Mouse (Mus musculus): ENCODE measurements around the gene Cln6. TPM values are rescaled to one million over a fixed set of nuclear protein-coding genes. Genes with fewer than 3 reads are reported as not detected.
"Not testable (repeated sequence)": the region's sequence is repeated elsewhere in the genome, so short reads cannot be mapped to it uniquely, and the experiment has no call there.

Cln6 gene
- polyA plus RNA-seq, 1 experiment from 2014 or later: 6.9 TPM

GRCm38 (mm10) chr9:62858266-62859019 lies 19.9 kb downstream of the Cln6 start:
- Histone ChIP-seq H3K36me3 (ENCODE audit: poor library complexity, severe bottlenecking) (no peaks in the 10 kb centered on the region), H3K4me1 (peaks cover 11% of the 10 kb centered on the region), H3K27ac (no peak overlapping the region), H3K9me3 (replicated peaks) (no peaks in the 10 kb centered on the region), H3K27me3 (peaks cover 12% of the 10 kb centered on the region; the same call in 1 of the 2 replicates), H3K4me3 (no peak overlapping the region), H3K4me2 (no peak overlapping the region), H3K9ac (no peak overlapping the region)
- ATAC-seq: no peak
- WGBS: 58% methylated on average over 8 of the region's 8 CpGs

GRCm38 (mm10) chr9:62860102-62860501 lies 21.5 kb downstream of the Cln6 start:
- not testable (repeated sequence) for H3K4me2 ChIP-seq; H3K4me3 ChIP-seq; ATAC-seq; H3K9ac ChIP-seq; H3K36me3 ChIP-seq (ENCODE audit: poor library complexity, severe bottlenecking); H3K9me3 ChIP-seq (replicated peaks); H3K27ac ChIP-seq
- WGBS: 65% methylated on average over 7 of the region's 7 CpGs
- peaks cover 11% of the 10 kb centered on the region for H3K4me1 ChIP-seq
- H3K27me3 ChIP-seq: peaks cover 12% of the 10 kb centered on the region; the same call in 1 of the 2 replicates

- Histone ChIP-seq H3K4me2 (no peak overlapping the region), H3K9ac (no peak overlapping the region), H3K4me1 (peaks cover 11% of the 10 kb centered on the region), H3K36me3 (ENCODE audit: poor library complexity, severe bottlenecking) (no peaks in the 10 kb centered on the region), H3K27me3 (peaks cover 12% of the 10 kb centered on the region; the same call in 1 of the 2 replicates), H3K9me3 (replicated peaks) (no peaks in the 10 kb centered on the region), H3K4me3 (no peak overlapping the region), H3K27ac (no peak overlapping the region)
- WGBS: 53% methylated on average over 4 of the region's 4 CpGs
- no peak for ATAC-seq
Measured at GRCm38 (mm10) chr9:62860866-62861265, 22.3 kb downstream of the Cln6 start.

GRCm38 (mm10) chr9:62869236-62869635 lies 30.7 kb downstream of the Cln6 start:
- WGBS: 90% methylated on average over 4 of the region's 4 CpGs
- not testable (repeated sequence) for H3K27ac ChIP-seq; H3K36me3 ChIP-seq (ENCODE audit: poor library complexity, severe bottlenecking); H3K9ac ChIP-seq; H3K4me3 ChIP-seq; H3K27me3 ChIP-seq; ATAC-seq; H3K4me1 ChIP-seq; H3K4me2 ChIP-seq; H3K9me3 ChIP-seq (replicated peaks)

GRCm38 (mm10) chr9:62870728-62871127 lies 32.1 kb downstream of the Cln6 start:
- Histone ChIP-seq H3K4me3 (no peak overlapping the region), H3K27ac (no peak overlapping the region), H3K4me1 (no peaks in the 10 kb centered on the region), H3K4me2 (no peak overlapping the region), H3K9ac (no peak overlapping the region), H3K36me3 (ENCODE audit: poor library complexity, severe bottlenecking) (no peaks in the 10 kb centered on the region), H3K27me3 (no peaks in the 10 kb centered on the region), H3K9me3 (replicated peaks) (no peaks in the 10 kb centered on the region)
- ATAC-seq: no peak

- Histone ChIP-seq H3K9ac (no peak overlapping the region), H3K4me2 (no peak overlapping the region), H3K27me3 (no peaks in the 10 kb centered on the region), H3K36me3 (ENCODE audit: poor library complexity, severe bottlenecking) (peaks cover 21% of the 10 kb centered on the region), H3K27ac (no peak overlapping the region), H3K9me3 (replicated peaks) (no peaks in the 10 kb centered on the region), H3K4me1 (no peaks in the 10 kb centered on the region), H3K4me3 (no peak overlapping the region)
- no peak for ATAC-seq
- WGBS: 93% methylated on average over 7 of the region's 7 CpGs
Measured at GRCm38 (mm10) chr9:62876966-62877616, 38.5 kb downstream of the Cln6 start.

GRCm38 (mm10) chr9:62877825-62878224 lies 39.2 kb downstream of the Cln6 start:
- Histone ChIP-seq H3K9me3 (replicated peaks) (no peaks in the 10 kb centered on the region), H3K4me2 (no peak overlapping the region), H3K27me3 (no peaks in the 10 kb centered on the region), H3K4me3 (no peak overlapping the region), H3K36me3 (ENCODE audit: poor library complexity, severe bottlenecking) (peaks cover 27% of the 10 kb centered on the region), H3K9ac (no peak overlapping the region), H3K27ac (no peak overlapping the region), H3K4me1 (no peaks in the 10 kb centered on the region)
- ATAC-seq: no peak
- WGBS: 85% methylated on average over 2 of the region's 2 CpGs

- Histone ChIP-seq H3K36me3 (ENCODE audit: poor library complexity, severe bottlenecking) (peaks cover 56% of the 10 kb centered on the region), H3K4me2 (no peak overlapping the region), H3K4me1 (no peaks in the 10 kb centered on the region), H3K4me3 (no peak overlapping the region), H3K27me3 (no peaks in the 10 kb centered on the region), H3K9me3 (replicated peaks) (no peaks in the 10 kb centered on the region), H3K27ac (no peak overlapping the region), H3K9ac (no peak overlapping the region)
- 87% methylated on average over 12 of the region's 12 CpGs for WGBS
- ATAC-seq: no peak
Measured at GRCm38 (mm10) chr9:62881871-62882270, 43.3 kb downstream of the Cln6 start.

- peaks cover 50% of the 10 kb centered on the region for H3K36me3 ChIP-seq (ENCODE audit: poor library complexity, severe bottlenecking)
- no peaks in the 10 kb centered on the region for H3K9me3 ChIP-seq (replicated peaks)
- no peak for ATAC-seq
- WGBS: 90% methylated on average over 1 of the region's 1 CpGs
- no peaks in the 10 kb centered on the region for H3K4me1 ChIP-seq
- no peak overlapping the region for H3K9ac ChIP-seq
- no peak overlapping the region for H3K4me2 ChIP-seq
- H3K27ac ChIP-seq: no peak overlapping the region
- H3K4me3 ChIP-seq: no peak overlapping the region
- no peaks in the 10 kb centered on the region for H3K27me3 ChIP-seq
Measured at GRCm38 (mm10) chr9:62894486-62894885, 55.9 kb downstream of the Cln6 start.

Other genes with a start within 250 kb of the Cln6 start
- 1.1 TPM in 2 replicates for gene Itga11, start 161.0 kb upstream of the Cln6 start, polyA plus RNA-seq (2015; fragmentation: Nextera tagmentation; extraction: Ambion mirVana)
- gene Fem1b, start 26.9 kb upstream of the Cln6 start, polyA plus RNA-seq (2015; fragmentation: Nextera tagmentation; extraction: Ambion mirVana): 36.6 and 40.8 TPM in 2 replicates
- 6.5 and 8.6 TPM in 2 replicates for gene Calml4, start 19.3 kb downstream of the Cln6 start, polyA plus RNA-seq (2015; fragmentation: Nextera tagmentation; extraction: Ambion mirVana)
- gene Pias1, start 149.1 kb downstream of the Cln6 start, polyA plus RNA-seq (2015; fragmentation: Nextera tagmentation; extraction: Ambion mirVana): 57.1 and 62.7 TPM in 2 replicates